Mouse (Mus musculus) liver, adult 2 months (tissue): ENCODE results near the gene Map1b.

Experiments used
- CTCF ChIP-seq: fragments of 200-500 bp; IDR thresholded peaks from 2 replicates; pipeline ENCODE4 v1.5.1; 2011; ENCODE audit warnings: low read depth, low read length, control low read depth
- POLR2A ChIP-seq: fragments of 200-500 bp; IDR thresholded peaks from 2 replicates; pipeline ENCODE4 v1.6.1; 2011; ENCODE audit warnings: low read length, control low read depth; ENCODE audit not compliant: insufficient read depth; ENCODE audit errors: extremely low read depth

GRCm38 (mm10) chr13:99382373-99382772, 134.0 kb downstream of the Map1b start:
- TF ChIP-seq POLR2A (no peak), CTCF (no peak)
